Mouse (Mus musculus) bone marrow macrophage, adult 2 months (primary cell): ENCODE measurements around the gene Parvb.
"Not testable (repeated sequence)": the region's sequence is repeated elsewhere in the genome, so short reads cannot be mapped to it uniquely, and the experiment has no call there.

Experiments
- CTCF ChIP-seq: IDR thresholded peaks from 2 replicates; pipeline ENCODE4 v1.5.1; 2012; ENCODE audit warnings: low read depth, mild to moderate bottlenecking, low read length, moderate library complexity
- POLR2A ChIP-seq: IDR thresholded peaks from 2 replicates; pipeline ENCODE4 v1.6.1; 2012; ENCODE audit warnings: mild to moderate bottlenecking, low read depth, low read length, borderline replicate concordance

DNA sequence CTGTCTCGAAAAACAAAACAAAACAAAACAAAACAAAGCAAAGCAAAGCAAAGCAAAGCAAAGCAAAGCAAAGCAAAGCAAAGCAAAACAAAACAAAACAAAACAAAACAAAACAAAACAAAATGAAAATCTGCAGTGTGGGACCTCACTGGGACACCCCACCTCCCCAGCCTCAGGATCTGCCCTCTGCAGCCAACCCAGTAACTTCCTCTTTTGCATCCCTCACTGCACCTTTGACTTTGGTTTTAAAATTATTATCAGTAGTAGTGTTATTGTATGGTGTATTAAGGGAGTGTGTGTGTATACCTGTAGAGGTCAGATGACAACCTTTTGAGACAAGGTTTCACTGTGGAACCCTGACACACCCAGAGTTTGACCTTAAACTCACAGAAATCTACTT lies 57.1 kb downstream of the Parvb start:
- not testable (repeated sequence) for TF ChIP-seq CTCF, POLR2A
